Mouse (Mus musculus) heart, postnatal 0 days (tissue): ENCODE results near the gene Spaca4. TPM values are rescaled to one million over a fixed set of nuclear protein-coding genes. Genes with fewer than 3 reads are reported as not detected.

Source experiments
- ATAC-seq: fragments of 200-750 bp; cut with Nextera tagmentation; 2 replicates; pipeline ENCODE4 v1.8.0; 2017; ENCODE audit warnings: low read depth, moderate number of reproducible peaks, moderate library complexity; ENCODE audit not compliant: insufficient read depth
- DNase-seq: peaks from one replicate; pipeline ENCODE4 v3.0.0-alpha.2; 2016; ENCODE audit warnings: low spot score
- H3K27ac ChIP-seq: fragments of 300-500 bp; sonication (generic); 2 replicates; pipeline ENCODE4 v1.5.1; 2014; ENCODE audit warnings: low read depth, mild to moderate bottlenecking
- H3K27me3 ChIP-seq: fragments of 300-500 bp; sonication (generic); 2 replicates; pipeline ENCODE4 v1.6.1; 2014; ENCODE audit warnings: low read length, mixed read lengths; ENCODE audit not compliant: control insufficient read depth, insufficient read depth
- H3K36me3 ChIP-seq: fragments of 300-500 bp; sonication (generic); replicated peaks from 2 replicates; pipeline ENCODE4 v1.6.1; 2014; ENCODE audit warnings: low read length, mixed read lengths; ENCODE audit not compliant: control insufficient read depth, insufficient read depth
- H3K4me1 ChIP-seq: fragments of 300-500 bp; sonication (generic); 2 replicates; pipeline ENCODE4 v1.6.1; 2014; ENCODE audit warnings: antibody characterized with exemption; ENCODE audit not compliant: control insufficient read depth, insufficient read depth
- H3K4me2 ChIP-seq: fragments of 300-500 bp; sonication (generic); 2 replicates; pipeline ENCODE4 v1.6.1; 2014; ENCODE audit warnings: low read depth, mild to moderate bottlenecking, low read length, moderate library complexity
- H3K4me3 ChIP-seq: fragments of 300-500 bp; sonication (generic); 2 replicates; pipeline ENCODE4 v1.5.1; 2014; ENCODE audit warnings: low read depth, low read length
- H3K9ac ChIP-seq: fragments of 300-500 bp; sonication (generic); replicated peaks from 2 replicates; pipeline ENCODE4 v1.6.1; 2014; ENCODE audit warnings: low read depth, low read length, mixed read lengths
- H3K9me3 ChIP-seq: fragments of 300-500 bp; sonication (generic); replicated peaks from 2 replicates; pipeline ENCODE4 v1.6.1; 2016; ENCODE audit warnings: low read length; ENCODE audit not compliant: control insufficient read depth
- CTCF ChIP-seq: IDR thresholded peaks from 2 replicates; pipeline ENCODE4 v1.5.1; 2016; ENCODE audit warnings: antibody characterized with exemption, control low read depth, low read depth
- EP300 ChIP-seq: IDR thresholded peaks from 2 replicates; pipeline ENCODE4 v1.6.1; 2016; ENCODE audit warnings: antibody characterized with exemption, low read depth
- WGBS: fragments of 180-500 bp; shearing (Covaris S2); extraction: QIAGEN DNeasy Blood & Tissue Kit; methylation state at CpG from one replicate; pipeline ENCODE4 v1.1.7; 2014; 5-methylcytosine and 5-hydroxymethylcytosine counted together
- polyA plus RNA-seq: library from polyadenylated mRNA; unstranded; fragments of >200 nt; fragmentation: Nextera tagmentation; extraction: Ambion mirVana; gene quantifications from 2 replicates; pipeline ENCODE4 v1.2.1, GENCODE M21; 2015
- total RNA-seq: library from RNA; depleted of rRNA; stranded (reverse); fragments of >200 nt; gene quantifications from 2 replicates; pipeline ENCODE4 v1.2.3, GENCODE M21; 2014; ENCODE audit warnings: low replicate concordance

The Spaca4 gene
- total and polyA plus RNA-seq, 2 experiments from 2014 or later, result not detected

DNA sequence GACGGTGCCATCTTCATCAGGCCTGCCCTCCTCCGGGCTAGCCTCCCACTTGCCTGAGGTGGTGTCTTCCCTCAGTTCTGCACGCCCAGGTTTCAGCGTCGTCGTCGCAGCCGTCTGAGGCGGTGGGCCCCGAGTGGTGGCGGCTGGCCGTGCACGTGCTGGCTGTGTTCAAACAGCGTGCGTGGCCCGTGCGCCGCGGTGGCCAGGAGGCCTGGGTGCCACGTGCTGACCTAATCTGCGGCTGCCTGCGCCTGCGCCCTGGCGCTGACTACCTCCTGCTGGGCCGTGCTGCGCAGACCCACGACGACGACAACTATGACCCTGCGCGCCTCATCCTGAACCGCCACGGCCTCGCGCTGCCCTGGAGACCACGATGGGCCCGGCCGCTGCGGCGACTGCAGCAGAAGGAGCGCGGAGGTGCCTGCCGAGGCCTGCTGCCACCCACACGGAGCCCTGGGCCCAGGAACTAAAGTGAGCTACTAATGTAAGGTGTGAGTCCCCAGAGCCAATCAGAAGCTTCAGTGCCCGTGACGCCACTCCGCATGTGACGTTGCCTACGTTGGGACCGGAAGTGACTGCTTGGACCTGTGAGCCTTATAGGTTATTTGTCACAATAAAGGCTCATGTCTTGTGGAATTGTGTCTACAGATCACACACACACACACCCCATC lies 31.6 kb downstream of the Spaca4 start, which contains the start of gene Sec1:
Gene Sec1, minus strand, starts transcription at position 482 of the 671 bp plus-strand sequence.
- ATAC-seq (no peak), DNase-seq (no peak)
- TF ChIP-seq CTCF (no peak), EP300 (no peak)
- H3K9me3 ChIP-seq, result no peaks in the 10 kb centered on the region
- no peak within 1 kb of the TSS for H3K27ac ChIP-seq
- H3K4me3 ChIP-seq, result no peak within 1 kb of the TSS
- peaks cover 20% of the 10 kb centered on the region; the same call in 1 of the 2 replicates for H3K4me1 ChIP-seq
- no peaks in the 10 kb centered on the region for H3K36me3 ChIP-seq
- 86% methylated on average over 50 of the region's 50 CpGs for WGBS
- H3K9ac ChIP-seq, result no peak within 1 kb of the TSS
- peaks cover 9% of the 10 kb centered on the region for H3K27me3 ChIP-seq
- H3K4me2 ChIP-seq, result no peak within 1 kb of the TSS

DNA sequence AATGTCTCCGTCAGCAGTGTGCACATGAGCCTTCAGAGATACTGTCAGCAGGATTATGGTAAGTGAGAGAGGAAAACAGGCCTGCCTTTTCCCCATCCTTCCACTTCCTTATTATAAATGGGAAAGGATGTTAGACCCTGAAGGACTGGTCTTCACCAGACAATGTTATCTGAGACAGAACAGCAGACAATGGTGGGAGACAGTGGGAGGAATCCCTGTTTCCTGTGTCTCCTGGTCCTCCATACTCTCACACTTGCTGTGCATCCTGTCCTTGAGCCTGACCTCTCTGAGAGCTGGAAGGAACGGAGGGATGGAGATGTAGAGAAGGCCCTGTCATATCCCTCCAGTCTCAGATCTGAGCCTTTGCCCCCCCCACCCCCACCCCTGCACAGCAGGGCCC lies 33.2 kb downstream of the Spaca4 start:
- Histone ChIP-seq H3K27me3 (no peaks in the 10 kb centered on the region), H3K27ac (no peak overlapping the region), H3K9me3 (no peaks in the 10 kb centered on the region), H3K4me2 (no peak overlapping the region), H3K4me3 (no peak overlapping the region), H3K4me1 (peaks cover 20% of the 10 kb centered on the region; the same call in 1 of the 2 replicates), H3K9ac (no peak overlapping the region), H3K36me3 (no peaks in the 10 kb centered on the region)
- no peak for DNase-seq
- no peak for ATAC-seq
- TF ChIP-seq EP300, result no peak
- no peak for TF ChIP-seq CTCF
- WGBS, result 81% methylated on average over 2 of the region's 2 CpGs

DNA sequence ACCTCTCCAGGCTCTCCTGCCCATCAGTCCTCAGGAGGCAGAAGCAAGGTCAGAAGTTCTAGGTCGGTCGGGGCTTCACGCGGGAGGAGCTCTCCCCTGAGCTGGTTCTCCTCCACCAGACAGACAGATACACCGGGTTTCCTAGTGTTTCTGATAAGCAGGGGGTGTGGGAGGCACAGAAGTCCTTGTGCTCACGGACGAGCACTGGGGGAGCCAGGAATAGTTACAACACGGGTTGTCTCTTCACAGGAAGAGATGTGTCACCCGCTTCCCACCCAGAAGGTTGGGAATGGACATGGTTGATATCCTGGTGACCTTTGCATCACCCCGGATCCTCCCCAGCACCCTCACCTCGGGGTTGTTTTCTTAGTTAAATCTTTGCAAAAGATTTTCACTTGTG lies 35.8 kb downstream of the Spaca4 start:
- WGBS, result 15% methylated on average over 11 of the region's 11 CpGs
- H3K27ac ChIP-seq, result peak overlapping the region; percentile 64
- no peaks in the 10 kb centered on the region for H3K9me3 ChIP-seq
- H3K9ac ChIP-seq, result no peak overlapping the region; the same call in 1 of the 2 replicates
- no peaks in the 10 kb centered on the region for H3K36me3 ChIP-seq
- ATAC-seq (peak; percentile 37; the same call in 1 of the 2 replicates), DNase-seq (no peak)
- H3K4me2 ChIP-seq, result no peak overlapping the region
- no peak overlapping the region for H3K4me3 ChIP-seq
- peaks cover 20% of the 10 kb centered on the region; the same call in 1 of the 2 replicates for H3K4me1 ChIP-seq
- H3K27me3 ChIP-seq, result no peaks in the 10 kb centered on the region
- no peak for TF ChIP-seq CTCF
- no peak for TF ChIP-seq EP300

DNA sequence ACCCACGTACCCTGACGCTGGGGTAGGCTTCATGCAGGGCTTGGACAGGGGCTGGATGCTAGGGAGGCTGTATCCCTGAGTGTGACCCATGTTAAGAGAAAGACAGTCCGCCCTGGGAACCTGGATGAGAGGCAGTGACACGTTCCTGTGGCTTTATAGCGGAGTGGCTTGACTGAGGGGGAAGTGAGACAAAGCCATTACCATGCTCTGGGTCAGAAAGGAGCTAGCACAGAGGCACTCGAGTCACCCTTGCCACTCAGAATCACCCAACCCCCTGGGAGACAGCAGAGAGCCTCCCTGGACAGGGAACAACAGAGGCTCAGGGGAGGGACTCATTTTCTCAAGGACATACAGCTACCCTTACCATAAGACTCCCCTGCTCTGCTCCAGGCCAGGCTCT lies 36.5 kb downstream of the Spaca4 start:
- Histone ChIP-seq H3K9me3 (no peaks in the 10 kb centered on the region), H3K4me3 (no peak overlapping the region), H3K36me3 (no peaks in the 10 kb centered on the region), H3K4me2 (no peak overlapping the region), H3K9ac (peak overlapping the region; percentile 8; the same call in 1 of the 2 replicates), H3K27ac (peak overlapping the region; percentile 64), H3K27me3 (no peaks in the 10 kb centered on the region), H3K4me1 (peaks cover 20% of the 10 kb centered on the region; the same call in 1 of the 2 replicates)
- ATAC-seq, result no peak
- TF ChIP-seq EP300 (no peak), CTCF (no peak)
- DNase-seq, result no peak
- 72% methylated on average over 6 of the region's 6 CpGs for WGBS

DNA sequence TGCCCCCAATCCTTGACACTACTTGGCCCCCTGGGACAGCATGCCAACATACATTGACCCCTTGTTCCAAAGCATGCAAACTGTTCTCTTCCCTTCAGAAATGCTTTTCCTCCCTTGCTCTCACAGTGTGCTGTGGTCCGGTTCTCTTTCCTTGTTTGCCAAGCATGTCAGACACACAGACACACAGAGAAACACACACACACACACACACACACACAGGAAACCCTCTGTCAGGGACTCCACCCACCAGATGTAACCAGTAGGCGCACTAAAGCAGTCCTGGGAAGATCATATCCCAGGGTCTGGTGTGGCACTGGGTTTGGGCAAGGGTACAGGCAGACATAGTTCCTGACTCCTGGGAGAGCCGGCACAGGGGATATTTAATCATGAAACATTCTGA lies 38.8 kb downstream of the Spaca4 start:
- TF ChIP-seq CTCF, result no peak
- no peak for TF ChIP-seq EP300

DNA sequence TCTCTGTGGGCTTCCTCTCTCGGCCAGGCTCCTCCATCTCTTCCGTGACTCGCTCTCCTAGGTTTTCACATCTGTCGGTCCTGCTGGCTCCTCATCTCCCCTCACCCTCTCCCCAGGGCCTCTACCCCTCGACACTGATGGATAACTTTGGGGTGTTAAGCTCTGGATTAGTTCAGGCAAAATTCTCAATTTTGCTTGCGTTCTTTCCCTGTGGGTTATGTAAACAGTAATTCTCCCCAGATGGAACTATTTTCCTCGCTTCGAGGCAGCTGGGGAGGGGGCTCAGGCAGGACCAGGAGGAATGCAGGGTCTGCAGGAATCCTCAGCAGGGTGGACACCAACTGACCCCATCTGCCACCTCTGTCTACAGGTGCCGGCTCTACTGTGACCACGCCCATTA lies 39.8 kb downstream of the Spaca4 start:
- ATAC-seq (no peak), DNase-seq (no peak)
- TF ChIP-seq EP300 (no peak), CTCF (no peak)
- no peaks in the 10 kb centered on the region for H3K36me3 ChIP-seq
- no peaks in the 10 kb centered on the region for H3K9me3 ChIP-seq
- no peak overlapping the region for H3K9ac ChIP-seq
- no peaks in the 10 kb centered on the region for H3K27me3 ChIP-seq
- H3K4me3 ChIP-seq, result no peak overlapping the region
- peaks cover 36% of the 10 kb centered on the region for H3K4me1 ChIP-seq
- 65% methylated on average over 10 of the region's 10 CpGs for WGBS
- no peak overlapping the region for H3K27ac ChIP-seq
- H3K4me2 ChIP-seq, result no peak overlapping the region

More for the DNA sequence above, 38.8 kb downstream of the Spaca4 start:
- DNase-seq (no peak), ATAC-seq (no peak)
- no peak overlapping the region for H3K4me2 ChIP-seq
- H3K9ac ChIP-seq, result no peak overlapping the region
- H3K36me3 ChIP-seq, result no peaks in the 10 kb centered on the region
- 63% methylated on average over 3 of the region's 3 CpGs for WGBS
- no peaks in the 10 kb centered on the region for H3K9me3 ChIP-seq
- no peak overlapping the region for H3K27ac ChIP-seq
- no peak overlapping the region for H3K4me3 ChIP-seq
- no peaks in the 10 kb centered on the region for H3K27me3 ChIP-seq
- peaks cover 28% of the 10 kb centered on the region for H3K4me1 ChIP-seq
